Mouse (Mus musculus) CD4-positive, CD25-positive, alpha-beta regulatory T cell, adult 2 months (primary cell): ENCODE data around the gene Rnf11.
"Not testable (repeated sequence)": the region's sequence is repeated elsewhere in the genome, so short reads cannot be mapped to it uniquely, and the experiment has no call there.

Source experiments
- DNase-seq: peaks from one replicate; pipeline ENCODE4 v3.0.0-alpha.2; 2012; ENCODE audit warnings: low read depth, low spot score

Gene Rnf11

DNA sequence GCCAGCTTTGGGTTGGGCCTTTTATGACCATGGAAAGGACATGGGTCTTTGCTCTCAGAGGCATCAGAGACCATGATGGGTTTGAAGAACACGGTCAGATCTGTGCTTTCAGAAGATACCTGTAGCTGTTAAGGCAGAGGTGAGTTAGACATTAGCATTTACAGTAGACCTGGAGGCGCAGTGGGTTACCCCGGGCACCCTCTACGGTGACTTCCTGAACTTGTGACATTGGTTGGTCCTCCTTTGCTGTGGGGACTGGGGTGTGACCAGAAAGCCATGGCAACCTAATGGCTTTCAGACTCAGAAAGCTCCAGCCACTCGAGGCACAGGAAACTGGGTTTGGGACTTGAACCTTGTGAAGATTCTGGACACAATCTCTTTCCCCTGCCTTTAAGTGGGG is 72.3 kb downstream of the Rnf11 start:
- no peak for DNase-seq

DNA sequence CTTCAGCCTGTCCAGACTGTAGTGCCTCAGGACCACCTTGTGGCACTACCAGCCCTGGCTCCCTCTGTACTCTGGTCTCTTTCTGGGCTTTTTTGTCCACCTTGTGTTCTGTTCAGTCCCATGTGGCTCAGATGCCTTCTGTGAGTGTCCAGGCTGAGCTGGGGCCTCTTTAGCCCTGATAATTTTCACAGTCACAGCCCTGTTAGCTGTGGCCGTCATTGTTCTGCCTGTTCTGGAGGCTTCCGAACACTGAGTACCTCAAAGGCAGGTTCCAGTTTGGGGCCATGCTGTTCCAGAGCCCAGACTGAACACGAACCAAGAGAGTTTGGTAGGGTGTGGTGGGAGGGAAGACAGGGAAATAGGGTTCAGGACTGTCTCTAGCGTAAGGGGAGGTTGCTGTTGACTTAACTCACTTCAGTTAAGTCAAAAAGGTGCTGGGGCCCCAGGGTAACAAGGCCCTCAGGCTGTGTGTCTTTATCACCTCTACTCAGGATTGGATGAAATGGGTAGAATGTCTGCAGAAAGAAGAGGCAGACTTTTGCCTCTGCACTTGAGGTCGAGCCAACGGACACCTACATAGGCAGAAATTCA is 73.1 kb downstream of the Rnf11 start:
- DNase-seq, result no peak

- no peak for DNase-seq
These were observed 73.7 kb downstream of the Rnf11 start for GRCm38 (mm10) chr4:109410681-109411376.

DNA sequence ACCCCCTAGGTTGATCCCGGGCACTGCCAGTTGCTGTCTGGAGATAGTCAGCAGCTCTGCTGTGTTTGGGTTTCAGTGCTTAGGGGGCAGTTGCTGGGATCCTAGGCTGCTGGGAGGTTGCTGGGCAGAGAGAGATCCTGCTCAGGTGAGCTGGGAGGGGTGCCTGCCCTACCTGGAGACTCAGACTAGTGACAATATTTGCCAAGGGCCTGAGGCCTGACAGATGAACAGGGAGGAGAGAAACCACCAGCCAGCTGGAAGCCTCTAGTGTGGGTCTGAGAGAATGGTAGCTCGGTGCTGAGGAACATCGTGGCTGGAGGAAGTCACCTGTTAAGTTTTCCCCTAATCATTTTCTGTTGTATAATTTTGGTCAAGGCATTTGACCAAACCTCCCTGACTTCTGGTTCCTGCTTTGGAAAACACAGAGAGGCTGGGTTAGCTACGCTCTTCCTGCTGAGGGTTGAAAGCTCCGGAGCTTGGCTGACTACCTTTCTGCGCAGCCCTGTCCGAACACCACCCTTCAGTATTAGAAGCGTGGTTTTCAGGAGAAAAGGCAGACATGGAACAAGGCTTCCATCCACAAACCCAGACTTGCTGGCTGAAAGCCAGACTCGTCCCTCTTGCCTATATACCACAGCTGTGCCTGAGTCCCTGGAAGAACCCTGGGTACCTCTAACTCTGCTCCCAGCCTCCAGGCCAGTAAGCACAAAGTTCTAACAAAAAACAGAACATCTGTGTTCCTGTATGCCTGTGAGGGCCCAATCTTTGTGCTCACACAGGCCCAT is 76.6 kb downstream of the Rnf11 start:
- no peak for DNase-seq

DNA sequence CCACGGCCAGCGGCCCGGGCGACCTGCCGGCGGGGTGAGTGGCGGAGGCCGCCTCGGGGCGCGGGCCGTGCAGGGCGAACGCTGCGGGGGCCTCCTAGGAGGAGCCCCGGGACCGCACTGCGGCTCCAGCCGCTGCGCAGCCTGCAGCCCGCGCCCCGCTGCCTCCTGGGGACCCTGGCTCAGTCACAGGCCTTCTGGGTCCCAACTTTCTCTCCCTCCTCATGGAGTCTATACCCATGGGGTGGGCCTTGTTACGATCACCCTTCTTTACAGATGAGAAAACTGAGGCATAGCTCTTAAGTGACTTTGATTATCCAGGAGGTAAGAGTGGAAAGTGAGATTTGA is 77.4 kb downstream of the Rnf11 start:
- DNase-seq, result no peak

DNA sequence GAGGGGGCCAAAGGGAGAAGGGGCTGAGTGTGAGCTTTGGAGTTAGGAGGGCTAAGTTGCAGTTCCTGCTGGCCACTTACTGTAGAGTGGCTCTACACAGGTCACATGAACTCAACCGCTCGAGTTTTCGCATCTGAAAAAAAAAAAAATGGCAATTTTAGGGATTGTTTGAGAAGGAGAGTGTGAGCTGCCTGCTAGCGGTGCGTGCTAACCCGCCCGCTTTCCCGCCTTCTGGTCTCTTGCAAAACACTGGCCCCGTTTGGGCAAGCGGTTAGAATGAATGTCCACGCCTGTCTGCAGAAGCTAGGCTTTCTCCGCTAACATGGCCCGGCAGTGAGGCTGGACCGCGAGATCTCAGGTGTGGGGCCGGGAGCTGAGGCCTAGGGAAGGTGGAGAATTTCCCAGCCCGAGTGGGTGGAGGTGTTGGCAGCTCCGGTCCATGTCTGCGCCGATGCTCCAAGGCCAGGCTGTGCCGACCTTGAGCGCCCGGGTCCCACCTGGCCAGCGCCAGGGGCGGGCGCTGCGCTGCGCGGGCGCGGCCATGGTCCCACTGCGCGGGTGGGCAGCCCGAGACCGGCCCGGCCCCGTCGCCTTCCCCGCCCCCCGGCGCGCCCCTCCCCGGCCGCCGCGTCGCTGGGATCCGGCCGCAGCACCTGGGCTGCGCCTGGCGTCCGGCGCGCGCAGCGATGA is 77.9 kb downstream of the Rnf11 start, which contains the start of gene Ttc39a:
TSS of gene Ttc39a (plus strand) at position 138 of the 690 bp plus-strand sequence.
- no peak for DNase-seq

- DNase-seq, result no peak
These were observed 78.5 kb downstream of the Rnf11 start for GRCm38 (mm10) chr4:109406054-109406485.

DNA sequence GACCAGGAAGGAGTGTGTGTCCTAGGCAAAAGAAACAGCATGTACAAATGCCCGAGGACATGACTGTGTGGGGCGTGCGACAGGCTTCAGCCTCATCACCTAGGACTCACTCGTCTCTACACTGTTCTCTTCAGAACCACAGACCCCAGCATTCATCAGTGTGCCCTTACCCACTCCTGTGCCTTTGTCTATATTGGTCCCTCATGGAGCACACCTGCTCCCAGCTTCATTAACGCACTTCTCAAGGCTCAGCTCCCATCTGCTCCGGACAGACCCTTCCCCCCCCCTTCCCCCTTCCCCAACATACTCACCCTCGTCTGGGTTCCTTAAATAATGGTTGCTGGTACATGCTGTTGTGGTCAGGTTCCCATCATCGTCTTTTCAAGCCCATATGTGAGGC is 79.1 kb downstream of the Rnf11 start:
- DNase-seq, result no peak

DNA sequence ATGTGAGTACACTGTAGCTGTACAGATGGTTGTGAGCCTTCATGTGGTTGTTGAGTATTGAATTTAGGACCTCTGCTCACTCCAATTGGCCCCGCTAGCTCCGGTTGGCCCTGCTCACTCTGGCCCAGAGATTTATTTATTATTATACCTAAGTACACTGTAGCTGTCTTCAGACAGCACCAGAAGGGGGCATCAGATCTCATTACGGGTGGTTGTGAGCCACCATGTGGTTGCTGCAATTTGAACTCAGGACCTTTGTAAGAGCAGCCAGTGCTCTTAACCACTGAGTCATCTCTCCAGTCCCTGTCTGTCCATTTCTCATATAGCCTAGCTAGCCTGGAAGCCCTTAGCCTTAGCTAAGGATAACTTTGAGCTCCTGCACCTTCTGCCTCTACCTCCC is 79.6 kb downstream of the Rnf11 start:
- DNase-seq, result not testable (repeated sequence)

GRCm38 (mm10) chr4:109401176-109401689 is 83.3 kb downstream of the Rnf11 start:
- DNase-seq, result no peak
